ENCODE assay signal across 8 mouse cellular contexts in the genomic region with DNA sequence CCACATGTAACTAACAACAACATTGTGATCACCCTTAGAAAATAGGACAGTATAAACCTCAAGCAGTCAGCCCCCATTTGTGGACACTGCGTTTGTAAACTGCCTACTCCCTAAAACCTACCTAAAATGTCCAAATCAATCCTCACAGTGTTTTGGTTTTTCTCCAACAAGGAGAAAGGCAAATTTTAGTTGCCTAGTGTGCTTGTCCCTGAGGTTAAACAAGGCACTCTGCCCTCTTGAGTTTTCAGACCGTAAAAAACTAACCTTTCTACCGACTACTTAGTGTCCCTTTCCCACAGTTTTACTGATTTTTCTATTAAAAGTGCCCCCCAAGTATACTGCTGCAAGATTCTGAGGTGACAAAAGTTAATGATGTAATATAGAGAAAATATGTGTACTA. TPM values are rescaled to one million over a fixed set of nuclear protein-coding genes. Genes with fewer than 3 reads are reported as not detected.
DNase-seq lines count a peak whose midpoint lies in the region; ATAC-seq lines count a peak whose summit lies in the region.

No protein-coding gene starts in this region.

- H3K4me3 ChIP-seq in kidney, embryonic 15.5 days (replicated peaks): 0 out of 2 replicates have a peak overlapping the region, but pooled peaks have one; percentile 71
- no peak overlapping the region for H3K4me3 ChIP-seq in embryonic facial prominence, embryonic 14.5 days (ENCODE audit: low read depth, low read length)
- H3K4me3 ChIP-seq in intestine, embryonic 14.5 days (ENCODE audit: low read depth, low read length): peak overlapping the region; percentile 74
- no peak overlapping the region for H3K4me3 ChIP-seq in midbrain, embryonic 15.5 days

- no peaks in the 10 kb centered on the region for H3K9me3 ChIP-seq in kidney, embryonic 15.5 days (replicated peaks)
- no peaks in the 10 kb centered on the region for H3K9me3 ChIP-seq in embryonic facial prominence, embryonic 14.5 days (ENCODE audit: control insufficient read depth, low read length)
- no peaks in the 10 kb centered on the region for H3K9me3 ChIP-seq in intestine, embryonic 14.5 days (ENCODE audit: control insufficient read depth, low read length)
- H3K9me3 ChIP-seq in midbrain, embryonic 15.5 days: no peaks in the 10 kb centered on the region

- no peak for DNase-seq in kidney, adult 9 months
- DNase-seq in embryonic facial prominence, embryonic 14.5 days (ENCODE audit: low spot score): no peak
- no peak for DNase-seq in intestine, embryonic 14.5 days (ENCODE audit: low spot score)
- no peak for DNase-seq in cerebellum, adult 9-11 months
- no peak for DNase-seq in gastrocnemius, postnatal 36 days

- 81% methylated on average over 3 of the region's 3 CpGs for WGBS in kidney, embryonic 15.5 days
- 92% methylated on average over 3 of the region's 3 CpGs for WGBS in embryonic facial prominence, embryonic 14.5 days
- WGBS in intestine, embryonic 14.5 days: 86% methylated on average over 3 of the region's 3 CpGs
- WGBS in midbrain, embryonic 15.5 days: 92% methylated on average over 3 of the region's 3 CpGs

- 0 out of 2 replicates have a peak overlapping the region, but pooled peaks have one; percentile 64 for H3K4me2 ChIP-seq in kidney, embryonic 15.5 days
- H3K4me2 ChIP-seq in embryonic facial prominence, embryonic 14.5 days (ENCODE audit: low read depth, low read length): peak overlapping the region; percentile 61
- peak overlapping the region; percentile 85 for H3K4me2 ChIP-seq in intestine, embryonic 14.5 days (ENCODE audit: low read length)
- peak overlapping the region; percentile 66 for H3K4me2 ChIP-seq in midbrain, embryonic 15.5 days

- no peaks in the 10 kb centered on the region for H3K36me3 ChIP-seq in kidney, embryonic 15.5 days
- no peaks in the 10 kb centered on the region for H3K36me3 ChIP-seq in embryonic facial prominence, embryonic 14.5 days (ENCODE audit: control insufficient read depth, insufficient read depth, low read length)
- H3K36me3 ChIP-seq in intestine, embryonic 14.5 days (ENCODE audit: control insufficient read depth, insufficient read depth, low read length): no peaks in the 10 kb centered on the region
- no peaks in the 10 kb centered on the region for H3K36me3 ChIP-seq in midbrain, embryonic 15.5 days (replicated peaks)

- no peak overlapping the region for H3K9ac ChIP-seq in kidney, embryonic 15.5 days
- no peak overlapping the region for H3K9ac ChIP-seq in embryonic facial prominence, embryonic 14.5 days (ENCODE audit: low read depth, low read length)
- H3K9ac ChIP-seq in intestine, embryonic 14.5 days (ENCODE audit: low read length): no peak overlapping the region; the same call in 1 of the 2 replicates
- H3K9ac ChIP-seq in midbrain, embryonic 15.5 days: no peak overlapping the region

- ATAC-seq in kidney, embryonic 15.5 days (replicated peaks; ENCODE audit: low FRiP score): no peak
- no peak for ATAC-seq in embryonic facial prominence, embryonic 14.5 days (ENCODE audit: low read depth)
- ATAC-seq in intestine, embryonic 14.5 days (replicated peaks; ENCODE audit: low FRiP score, low TSS enrichment, low read depth): no peak
- no peak for ATAC-seq in midbrain, embryonic 15.5 days (replicated peaks)
- no peak for ATAC-seq in monocyte, adult 5-6 weeks (replicated peaks; ENCODE audit: insufficient number of reproducible peaks, low FRiP score, low TSS enrichment, poor library complexity, severe bottlenecking)

- intact Hi-C loops in gastrocnemius, postnatal 36 days (cut with DNase I): no loop called here

- H3K27ac ChIP-seq in kidney, embryonic 15.5 days: no peak overlapping the region
- H3K27ac ChIP-seq in embryonic facial prominence, embryonic 14.5 days (replicated peaks; ENCODE audit: low read depth, low read length): no peak overlapping the region
- H3K27ac ChIP-seq in intestine, embryonic 14.5 days (ENCODE audit: low read depth): no peak overlapping the region
- H3K27ac ChIP-seq in midbrain, embryonic 15.5 days: no peak overlapping the region

- H3K4me1 ChIP-seq in kidney, embryonic 15.5 days: peaks cover 16% of the 10 kb centered on the region
- H3K4me1 ChIP-seq in embryonic facial prominence, embryonic 14.5 days (ENCODE audit: control insufficient read depth, insufficient read depth, low read length): peaks cover 9% of the 10 kb centered on the region
- peaks cover 21% of the 10 kb centered on the region for H3K4me1 ChIP-seq in intestine, embryonic 14.5 days (replicated peaks; ENCODE audit: control insufficient read depth, insufficient read depth, low read length)
- H3K4me1 ChIP-seq in midbrain, embryonic 15.5 days: peaks cover 18% of the 10 kb centered on the region

- H3K27me3 ChIP-seq in kidney, embryonic 15.5 days: no peaks in the 10 kb centered on the region
- no peaks in the 10 kb centered on the region for H3K27me3 ChIP-seq in embryonic facial prominence, embryonic 14.5 days (replicated peaks; ENCODE audit: control insufficient read depth, insufficient read depth, low read length)
- H3K27me3 ChIP-seq in intestine, embryonic 14.5 days (replicated peaks; ENCODE audit: control insufficient read depth, insufficient read depth, low read length): no peaks in the 10 kb centered on the region
- H3K27me3 ChIP-seq in midbrain, embryonic 15.5 days (replicated peaks): no peaks in the 10 kb centered on the region

RNA-seq across cellular contexts. Expression of a gene that starts 2.4 kb away (rescaled TPM):
- 45.7 and 48.7 TPM in 2 replicates for polyA plus RNA-seq in kidney, embryonic 15.5 days (2015; fragmentation: Nextera tagmentation; extraction: Ambion mirVana)
- polyA plus RNA-seq in embryonic facial prominence, embryonic 14.5 days (2014; fragmentation: Nextera tagmentation; extraction: Ambion mirVana): 37.4 and 41.5 TPM in 2 replicates
- polyA plus RNA-seq in intestine, embryonic 14.5 days (2014; fragmentation: Nextera tagmentation; extraction: Ambion mirVana): 37.0 and 38.0 TPM in 2 replicates
- 51.5 and 53.2 TPM in 2 replicates for polyA plus RNA-seq in midbrain, embryonic 15.5 days (2015; fragmentation: Nextera tagmentation; extraction: Ambion mirVana)
- 41.8 to 45.9 TPM (median 43.5 TPM) in 3 replicates for total RNA-seq in monocyte, adult 5-6 weeks (2017)
- 10 to 100 TPM; 23.1 to 25.1 TPM for total RNA-seq in gastrocnemius, postnatal 36 days (2021)

RNA-seq across cellular contexts. Expression of a gene that starts 15.7 kb away (rescaled TPM):
- 11.4 and 14.8 TPM in 2 replicates for polyA plus RNA-seq in kidney, embryonic 15.5 days (2015; fragmentation: Nextera tagmentation; extraction: Ambion mirVana)
- 15.4 and 18.5 TPM in 2 replicates for polyA plus RNA-seq in embryonic facial prominence, embryonic 14.5 days (2014; fragmentation: Nextera tagmentation; extraction: Ambion mirVana)
- 14.5 and 18.8 TPM in 2 replicates for polyA plus RNA-seq in intestine, embryonic 14.5 days (2014; fragmentation: Nextera tagmentation; extraction: Ambion mirVana)
- 34.6 and 36.9 TPM in 2 replicates for polyA plus RNA-seq in midbrain, embryonic 15.5 days (2015; fragmentation: Nextera tagmentation; extraction: Ambion mirVana)
- total RNA-seq in monocyte, adult 5-6 weeks (2017): 14.6 to 18.0 TPM (median 17.6 TPM) in 3 replicates
- 10 to 100 TPM; 14.9 to 18.3 TPM for total RNA-seq in gastrocnemius, postnatal 36 days (2021)

RNA-seq across cellular contexts. Expression of a gene that starts 51.8 kb away (rescaled TPM):
- 30.2 and 30.8 TPM in 2 replicates for polyA plus RNA-seq in kidney, embryonic 15.5 days (2015; fragmentation: Nextera tagmentation; extraction: Ambion mirVana)
- polyA plus RNA-seq in embryonic facial prominence, embryonic 14.5 days (2014; fragmentation: Nextera tagmentation; extraction: Ambion mirVana): 66.4 and 73.7 TPM in 2 replicates
- polyA plus RNA-seq in intestine, embryonic 14.5 days (2014; fragmentation: Nextera tagmentation; extraction: Ambion mirVana): 32.7 and 38.9 TPM in 2 replicates
- 78.1 and 85.0 TPM in 2 replicates for polyA plus RNA-seq in midbrain, embryonic 15.5 days (2015; fragmentation: Nextera tagmentation; extraction: Ambion mirVana)
- total RNA-seq in monocyte, adult 5-6 weeks (2017): 0.64 TPM in 1 of 3 replicates, not detected in the others
- under 1 TPM; 0.37 to 0.56 TPM for total RNA-seq in gastrocnemius, postnatal 36 days (2021)

Comparison
In these comparisons a context has a peak if more than half of its experiments do, and no peak if none do; other contexts are left out.
1. H3K4me3 ChIP-seq: peak in kidney, embryonic 15.5 days (single experiment) and intestine, embryonic 14.5 days (single experiment); none in embryonic facial prominence, embryonic 14.5 days (single experiment) and midbrain, embryonic 15.5 days (single experiment).
2. Peak in every context shown above with its lines, with median percentiles within 50 percentile points of each other: H3K4me2 ChIP-seq.